Mouse (Mus musculus): ENCODE measurements around the gene Pwwp2b. TPM values are rescaled to one million over a fixed set of nuclear protein-coding genes. Genes with fewer than 3 reads are reported as not detected.

Pwwp2b gene
- total and polyA plus RNA-seq, 3 experiments: 1.9 to 4.3 TPM; not detected in 1

GRCm38 (mm10) chr7:139301505-139301904, 53.2 kb downstream of the Pwwp2b start:
- H3K27ac ChIP-seq (ENCODE audit: control insufficient read depth, low read depth, low read length): no peak overlapping the region
- TF ChIP-seq HCFC1 (IDR thresholded peaks at IDR 0.05; ENCODE audit: low read depth, low read length): no peak
- no peak for TF ChIP-seq MAX (IDR thresholded peaks at IDR 0.05; ENCODE audit: low read length)
- TF ChIP-seq MAFK (IDR thresholded peaks at IDR 0.05; ENCODE audit: borderline replicate concordance, low read depth, low read length): no peak
- no peak for TF ChIP-seq MXI1 (IDR thresholded peaks at IDR 0.05; ENCODE audit: low read depth, low read length)
- TF ChIP-seq UBTF (IDR thresholded peaks at IDR 0.05; ENCODE audit: borderline replicate concordance, insufficient read depth, low read depth, low read length): no peak
- TF ChIP-seq MYC (IDR thresholded peaks at IDR 0.05; ENCODE audit: low read depth, low read length): no peak
- no peak for TF ChIP-seq POLR2AphosphoS5 (IDR thresholded peaks at IDR 0.05; ENCODE audit: borderline replicate concordance, low read depth, low read length)
- TF ChIP-seq POLR2AphosphoS2 (IDR thresholded peaks at IDR 0.05; ENCODE audit: low read length): no peak
- TF ChIP-seq ETS1 (IDR thresholded peaks at IDR 0.05; ENCODE audit: low read depth, low read length): no peak
- no peak for TF ChIP-seq SIN3A (IDR thresholded peaks at IDR 0.05; ENCODE audit: low read length)
- no peak for TF ChIP-seq JUND (IDR thresholded peaks at IDR 0.05; ENCODE audit: low read depth, low read length)
- no peak for TF ChIP-seq RCOR1 (IDR thresholded peaks at IDR 0.05; ENCODE audit: low read depth, low read length)
- no peak for TF ChIP-seq ZNF384 (IDR thresholded peaks at IDR 0.05; ENCODE audit: low read depth, low read length)
- no peak for TF ChIP-seq TBP (IDR thresholded peaks at IDR 0.05; ENCODE audit: low read depth, low read length)
- TF ChIP-seq ZMIZ1 (IDR thresholded peaks at IDR 0.05; ENCODE audit: low read depth, low read length): no peak
- TF ChIP-seq GATA1 (IDR thresholded peaks at IDR 0.05; ENCODE audit: low read depth, low read length): no peak
- TF ChIP-seq POLR2A (IDR thresholded peaks at IDR 0.05; ENCODE audit: control insufficient read depth in 1 of 2, insufficient read depth in 1 of 2, low read depth in 1 of 2, low read length in 2 of 2, poor library complexity in 1 of 2): no peak
- TF ChIP-seq ZC3H11A (IDR thresholded peaks at IDR 0.05; ENCODE audit: low read depth, low read length): no peak
- no peak for TF ChIP-seq CTCF (IDR thresholded peaks at IDR 0.05 in 2 of 3, conservative IDR thresholded peaks at IDR 0.05 in 1 of 3; ENCODE audit: control insufficient read depth in 1 of 3, insufficient read depth in 1 of 3, low read depth in 2 of 3, low read length in 3 of 3, poor library complexity in 1 of 3, severe bottlenecking in 1 of 3)
- TF ChIP-seq BHLHE40 (IDR thresholded peaks at IDR 0.05; ENCODE audit: borderline replicate concordance, low read depth, low read length): no peak
- H3K4me3 ChIP-seq (ENCODE audit: control insufficient read depth in 1 of 2, insufficient read depth in 1 of 2, low read depth in 2 of 2, low read length in 2 of 2): no peak overlapping the region

DNA sequence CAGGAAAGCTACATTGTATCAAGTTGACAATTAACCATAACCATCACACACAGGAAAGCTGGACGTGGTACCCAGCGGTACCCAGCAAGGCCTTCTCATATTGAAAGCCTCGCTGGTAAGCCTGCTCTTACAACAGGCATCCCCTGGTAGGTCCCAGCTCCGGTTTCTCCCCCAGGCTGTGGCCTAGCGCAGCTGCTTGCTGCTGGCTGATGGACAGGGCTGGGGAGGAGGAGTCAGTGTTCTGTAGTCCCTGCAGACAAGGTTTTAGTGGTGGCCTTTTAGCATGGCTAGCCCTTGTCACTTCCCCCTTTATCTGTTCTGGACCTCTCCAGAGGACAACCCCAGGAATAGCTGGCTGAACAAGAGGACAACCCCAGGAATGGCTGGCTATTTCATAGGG, 54.0 kb downstream of the Pwwp2b start:
- TF ChIP-seq CTCF (IDR thresholded peaks at IDR 0.05 in 2 of 3, conservative IDR thresholded peaks at IDR 0.05 in 1 of 3; ENCODE audit: control insufficient read depth in 1 of 3, insufficient read depth in 1 of 3, low read depth in 2 of 3, low read length in 3 of 3, poor library complexity in 1 of 3, severe bottlenecking in 1 of 3) (no peak), GATA1 (IDR thresholded peaks at IDR 0.05; ENCODE audit: low read depth, low read length) (no peak), ZC3H11A (IDR thresholded peaks at IDR 0.05; ENCODE audit: low read depth, low read length) (no peak), USF1 (IDR thresholded peaks at IDR 0.05; ENCODE audit: low read depth, low read length) (no peak), RAD21 (IDR thresholded peaks at IDR 0.05; ENCODE audit: low read depth, low read length) (no peak), BHLHE40 (IDR thresholded peaks at IDR 0.05; ENCODE audit: borderline replicate concordance, low read depth, low read length) (no peak), NELFE (IDR thresholded peaks at IDR 0.05; ENCODE audit: low read depth, low read length) (no peak)
- DNase-seq (ENCODE audit: low read depth, low spot score): no peak
- H3K79me2 ChIP-seq (ENCODE audit: control insufficient read depth, insufficient read depth, low read length, poor library complexity): no peaks in the 10 kb centered on the region
- no peak overlapping the region for H3K9ac ChIP-seq (ENCODE audit: control insufficient read depth, low read depth, low read length, poor library complexity, severe bottlenecking)
- H3K4me3 ChIP-seq (ENCODE audit: control insufficient read depth in 1 of 2, insufficient read depth in 1 of 2, low read depth in 2 of 2, low read length in 2 of 2): no peak overlapping the region
- no peak overlapping the region for H3K27ac ChIP-seq (ENCODE audit: control insufficient read depth, low read depth, low read length)
- H3K36me3 ChIP-seq (ENCODE audit: control insufficient read depth in 1 of 2, insufficient read depth in 2 of 2, low read length in 2 of 2): no peaks in the 10 kb centered on the region
- no peaks in the 10 kb centered on the region; a peak in 1 of 4 replicates for H3K4me1 ChIP-seq (ENCODE audit: control insufficient read depth in 1 of 2, insufficient read depth in 2 of 2, low read length in 2 of 2)
- H3K27me3 ChIP-seq (ENCODE audit: control insufficient read depth in 1 of 2, insufficient read depth in 2 of 2, low read length in 2 of 2): no peaks in the 10 kb centered on the region
- no peaks in the 10 kb centered on the region for H3K9me3 ChIP-seq (replicated peaks; ENCODE audit: insufficient read depth, low read length)

More at GRCm38 (mm10) chr7:139301505-139301904, 53.2 kb downstream of the Pwwp2b start:
- DNase-seq (ENCODE audit: low read depth, low spot score): no peak
- Histone ChIP-seq H3K36me3 (ENCODE audit: control insufficient read depth in 1 of 2, insufficient read depth in 2 of 2, low read length in 2 of 2) (no peaks in the 10 kb centered on the region), H3K9ac (ENCODE audit: control insufficient read depth, low read depth, low read length, poor library complexity, severe bottlenecking) (no peak overlapping the region), H3K9me3 (replicated peaks; ENCODE audit: insufficient read depth, low read length) (no peaks in the 10 kb centered on the region), H3K27me3 (ENCODE audit: control insufficient read depth in 1 of 2, insufficient read depth in 2 of 2, low read length in 2 of 2) (no peaks in the 10 kb centered on the region), H3K79me2 (ENCODE audit: control insufficient read depth, insufficient read depth, low read length, poor library complexity) (no peaks in the 10 kb centered on the region), H3K4me1 (ENCODE audit: control insufficient read depth in 1 of 2, insufficient read depth in 2 of 2, low read length in 2 of 2) (peaks cover 0 to 5% of the 10 kb centered on the region in 2 experiments; a peak in 2 of 4 replicates)

Data from MEL (cell line).